Mouse (Mus musculus) MEL (cell line): ENCODE measurements around the gene Chpt1.

ENCODE experiments used
- BHLHE40 ChIP-seq: IDR thresholded peaks from 2 replicates; pipeline ENCODE4 v1.6.1; 2012; ENCODE audit warnings: low read depth, mild to moderate bottlenecking, inconsistent platforms, low read length, improper control_type of control experiment, borderline replicate concordance
- CHD2 ChIP-seq: IDR thresholded peaks from 2 replicates; pipeline ENCODE4 v1.6.1; 2011; ENCODE audit warnings: low read length, improper control_type of control experiment
- CTCF ChIP-seq, 3 experiments: IDR thresholded peaks in 2 of 3; conservative IDR thresholded peaks in 1 of 3; 2 replicates each; pipeline ENCODE4 v1.5.1; 2011 to 2012; ENCODE audit warnings: low read length in 3 of 3, low read depth in 2 of 3, mild to moderate bottlenecking in 2 of 3, improper control_type of control experiment in 1 of 3, inconsistent platforms in 1 of 3, mixed read lengths in 1 of 3, moderate library complexity in 1 of 3; ENCODE audit not compliant: control insufficient read depth in 1 of 3, insufficient read depth in 1 of 3, poor library complexity in 1 of 3, severe bottlenecking in 1 of 3
- EP300 ChIP-seq, 2 experiments: IDR thresholded peaks; 2 replicates each; pipeline ENCODE4 v1.6.1; 2011; ENCODE audit warnings: improper control_type of control experiment in 2 of 2, low read length in 2 of 2, low read depth in 1 of 2, mild to moderate bottlenecking in 1 of 2
- GATA1 ChIP-seq: IDR thresholded peaks from 2 replicates; pipeline ENCODE4 v1.6.1; 2011; ENCODE audit warnings: low read depth, low read length, improper control_type of control experiment
- JUND ChIP-seq: IDR thresholded peaks from 2 replicates; pipeline ENCODE4 v1.6.1; 2011; ENCODE audit warnings: low read depth, mild to moderate bottlenecking, improper control_type of control experiment, low read length
- MAX ChIP-seq: IDR thresholded peaks from 2 replicates; pipeline ENCODE4 v1.6.1; 2011; ENCODE audit warnings: low read length, improper control_type of control experiment
- NRF1 ChIP-seq: IDR thresholded peaks from 2 replicates; pipeline ENCODE4 v1.6.1; 2014; ENCODE audit warnings: low read depth, mild to moderate bottlenecking, inconsistent platforms, low read length, improper control_type of control experiment, moderate library complexity; ENCODE audit not compliant: poor library complexity, insufficient read depth, severe bottlenecking
- POLR2A ChIP-seq, 2 experiments: IDR thresholded peaks; 2 replicates each; pipeline ENCODE4 v1.6.1; 2011 to 2012; ENCODE audit warnings: low read length in 2 of 2, mild to moderate bottlenecking in 2 of 2, control low read depth in 1 of 2, improper control_type of control experiment in 1 of 2, low read depth in 1 of 2, moderate library complexity in 1 of 2; ENCODE audit not compliant: control insufficient read depth in 1 of 2, insufficient read depth in 1 of 2, poor library complexity in 1 of 2
- RAD21 ChIP-seq: IDR thresholded peaks from 2 replicates; pipeline ENCODE4 v1.6.1; 2011; ENCODE audit warnings: mild to moderate bottlenecking, low read depth, low read length, improper control_type of control experiment
- TCF12 ChIP-seq: IDR thresholded peaks from 2 replicates; pipeline ENCODE4 v1.6.1; 2014; ENCODE audit warnings: low read depth, mild to moderate bottlenecking, inconsistent platforms, low read length, improper control_type of control experiment, moderate library complexity
- ZKSCAN1 ChIP-seq: IDR thresholded peaks from 2 replicates; pipeline ENCODE4 v1.6.1; 2012; ENCODE audit warnings: low read depth, mild to moderate bottlenecking, inconsistent platforms, low read length, improper control_type of control experiment, moderate library complexity

- TF ChIP-seq CHD2 (no peak), EP300 (IDR thresholded peaks at IDR 0.05; ENCODE audit: low read depth in 1 of 2, low read length in 2 of 2) (no peak), MAX (no peak), GATA1 (no peak), POLR2A (IDR thresholded peaks at IDR 0.05; ENCODE audit: control insufficient read depth in 1 of 2, insufficient read depth in 1 of 2, low read depth in 1 of 2, low read length in 2 of 2, poor library complexity in 1 of 2) (no peak), NRF1 (no peak), BHLHE40 (no peak), CTCF (IDR thresholded peaks at IDR 0.05 in 2 of 3, conservative IDR thresholded peaks at IDR 0.05 in 1 of 3; ENCODE audit: control insufficient read depth in 1 of 3, insufficient read depth in 1 of 3, low read depth in 2 of 3, low read length in 3 of 3, poor library complexity in 1 of 3, severe bottlenecking in 1 of 3) (no peak), RAD21 (no peak), JUND (no peak), TCF12 (no peak), ZKSCAN1 (no peak)
Observed at GRCm38 (mm10) chr10:88530631-88531030, 26.8 kb upstream of the Chpt1 start.
